Mouse (Mus musculus): ENCODE measurements at regions not wholly inside any gene's neighbourhood (a gene's known extent, or its start where the extent isn't known, plus 50 kb on each side); places are given as distances from the start of the nearest gene placed in this dataset.
"Not testable (repeated sequence)": the region's sequence is repeated elsewhere in the genome, so short reads cannot be mapped to it uniquely, and the experiment has no call there.

DNA sequence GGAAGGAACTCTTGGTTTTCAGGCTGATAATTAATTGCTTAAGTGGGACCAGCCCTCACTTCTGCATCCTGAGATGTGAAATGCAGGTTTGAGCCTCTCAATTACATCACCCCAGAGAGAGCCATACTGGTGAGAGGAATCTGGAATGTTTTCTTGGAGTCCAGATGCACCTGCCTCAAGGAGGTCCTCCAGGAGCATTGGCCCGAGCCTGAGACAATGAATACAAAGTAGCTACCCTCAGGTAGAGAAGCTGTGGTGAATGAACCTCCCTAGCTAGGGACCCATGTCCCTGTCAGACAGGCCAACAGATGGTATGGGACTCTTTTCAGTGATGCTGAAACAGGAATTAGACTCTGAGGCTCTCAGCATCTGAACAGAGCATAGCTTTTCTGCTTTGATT lies 168.7 kb upstream of the Hs6st1 start:
- TF ChIP-seq CTCF (IDR thresholded peaks at IDR 0.05; ENCODE audit: extremely low read depth, insufficient read depth, low read length) (no peak), POLR2A (IDR thresholded peaks at IDR 0.05; ENCODE audit: extremely low read depth, insufficient read depth, low read length) (no peak)
- no peak overlapping the region for H3K27ac ChIP-seq (ENCODE audit: insufficient read depth, low read length)
- H3K4me3 ChIP-seq (ENCODE audit: insufficient read depth, low read length) = no peak overlapping the region
- H3K4me1 ChIP-seq (ENCODE audit: control insufficient read depth, insufficient read depth, low read length) = no peaks in the 10 kb centered on the region

- Histone ChIP-seq H3K4me3 (ENCODE audit: insufficient read depth, low read length) (no peak overlapping the region), H3K27ac (ENCODE audit: insufficient read depth, low read length) (no peak overlapping the region), H3K4me1 (ENCODE audit: control insufficient read depth, insufficient read depth, low read length) (peaks cover 1% of the 10 kb centered on the region; the same call in 1 of the 2 replicates)
- no peak for TF ChIP-seq POLR2A (IDR thresholded peaks at IDR 0.05; ENCODE audit: extremely low read depth, insufficient read depth, low read length)
- TF ChIP-seq CTCF (IDR thresholded peaks at IDR 0.05; ENCODE audit: extremely low read depth, insufficient read depth, low read length) = no peak
Observed at GRCm38 (mm10) chr1:35904001-35904547, 164.1 kb upstream of the Hs6st1 start.

DNA sequence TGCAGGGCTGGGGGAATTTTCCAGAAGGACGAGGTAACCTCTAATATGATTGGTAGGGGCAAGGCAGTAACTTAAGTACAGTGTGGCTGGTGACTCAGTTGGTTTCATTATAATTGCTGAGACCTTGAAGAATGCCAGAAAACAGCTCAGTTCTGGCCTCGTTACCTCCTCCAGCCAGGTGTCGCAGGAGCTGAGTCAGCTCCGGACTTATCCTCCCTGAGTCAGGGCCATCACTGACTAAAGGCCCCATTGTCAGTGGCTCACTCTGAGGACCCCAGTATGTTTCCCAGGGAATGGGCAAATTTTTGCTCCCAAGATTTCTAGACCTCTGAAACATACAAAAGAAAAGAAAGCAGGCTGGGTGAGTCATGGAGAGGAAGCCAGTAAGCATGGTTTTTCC lies 154.6 kb upstream of the Hs6st1 start:
- Histone ChIP-seq H3K4me1 (ENCODE audit: control insufficient read depth, insufficient read depth, low read length) (no peaks in the 10 kb centered on the region), H3K4me3 (ENCODE audit: insufficient read depth, low read length) (no peak overlapping the region), H3K27ac (ENCODE audit: insufficient read depth, low read length) (no peak overlapping the region)
- TF ChIP-seq POLR2A (IDR thresholded peaks at IDR 0.05; ENCODE audit: extremely low read depth, insufficient read depth, low read length) (no peak), CTCF (IDR thresholded peaks at IDR 0.05; ENCODE audit: extremely low read depth, insufficient read depth, low read length) (no peak)

GRCm38 (mm10) chr1:35914175-35914574 lies 154.0 kb upstream of the Hs6st1 start:
- not testable (repeated sequence) for H3K4me1 ChIP-seq (ENCODE audit: control insufficient read depth, insufficient read depth, low read length)

GRCm38 (mm10) chr1:35915526-35915925 lies 152.7 kb upstream of the Hs6st1 start:
- Histone ChIP-seq H3K4me3 (ENCODE audit: insufficient read depth, low read length) (no peak overlapping the region), H3K4me1 (ENCODE audit: control insufficient read depth, insufficient read depth, low read length) (no peaks in the 10 kb centered on the region), H3K27ac (ENCODE audit: insufficient read depth, low read length) (no peak overlapping the region)
- TF ChIP-seq POLR2A (IDR thresholded peaks at IDR 0.05; ENCODE audit: extremely low read depth, insufficient read depth, low read length) (no peak), CTCF (IDR thresholded peaks at IDR 0.05; ENCODE audit: extremely low read depth, insufficient read depth, low read length) (no peak)

More at GRCm38 (mm10) chr1:35914175-35914574, 154.0 kb upstream of the Hs6st1 start:
- not testable (repeated sequence) for H3K27ac ChIP-seq (ENCODE audit: insufficient read depth, low read length); H3K4me3 ChIP-seq (ENCODE audit: insufficient read depth, low read length)

DNA sequence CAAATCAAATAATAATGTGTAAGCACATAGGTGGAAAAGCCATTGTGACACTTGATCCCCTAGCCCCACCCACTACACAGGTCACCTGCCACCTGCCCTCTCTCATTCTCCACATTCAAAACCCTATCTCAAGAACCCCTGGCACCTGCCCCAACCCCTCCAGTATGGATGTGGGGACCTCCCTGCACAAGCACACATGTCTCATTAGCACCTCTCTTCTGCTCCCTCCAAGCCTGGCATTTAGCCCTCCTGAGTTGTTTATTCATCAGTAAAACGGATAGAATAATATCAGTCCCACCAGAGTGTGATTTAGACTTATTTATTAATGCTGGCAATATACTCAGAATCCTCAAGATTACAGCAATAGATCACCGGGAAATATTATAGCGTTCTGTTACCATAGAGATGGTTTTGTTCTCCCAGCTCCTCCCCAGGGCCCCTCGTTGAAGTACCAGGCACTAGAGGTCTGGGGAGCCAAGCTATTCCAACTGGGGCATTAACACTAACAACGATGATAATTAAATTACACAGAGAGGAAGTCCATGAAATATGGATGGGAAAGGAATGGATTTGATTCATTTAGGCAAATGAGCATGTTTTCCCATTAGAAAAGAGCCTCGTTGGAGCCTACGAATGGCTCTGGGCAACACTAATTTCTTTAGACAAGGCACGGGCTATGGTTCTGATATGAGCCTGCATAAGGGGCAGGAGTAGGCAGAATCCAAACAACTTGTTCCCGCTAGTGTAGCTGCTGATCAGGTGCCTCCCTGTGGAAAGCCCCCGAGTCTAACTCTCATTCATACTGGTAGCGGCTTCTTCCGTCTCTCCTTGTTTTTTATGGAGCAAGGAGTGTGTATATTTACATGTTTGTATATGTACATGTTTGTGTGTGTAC lies 148.1 kb upstream of the Hs6st1 start:
- no peak overlapping the region for H3K27ac ChIP-seq (ENCODE audit: insufficient read depth, low read length)
- no peak overlapping the region for H3K4me3 ChIP-seq (ENCODE audit: insufficient read depth, low read length)
- no peak for TF ChIP-seq POLR2A (IDR thresholded peaks at IDR 0.05; ENCODE audit: extremely low read depth, insufficient read depth, low read length)
- no peak for TF ChIP-seq CTCF (IDR thresholded peaks at IDR 0.05; ENCODE audit: extremely low read depth, insufficient read depth, low read length)
- H3K4me1 ChIP-seq (ENCODE audit: control insufficient read depth, insufficient read depth, low read length) = no peaks in the 10 kb centered on the region

DNA sequence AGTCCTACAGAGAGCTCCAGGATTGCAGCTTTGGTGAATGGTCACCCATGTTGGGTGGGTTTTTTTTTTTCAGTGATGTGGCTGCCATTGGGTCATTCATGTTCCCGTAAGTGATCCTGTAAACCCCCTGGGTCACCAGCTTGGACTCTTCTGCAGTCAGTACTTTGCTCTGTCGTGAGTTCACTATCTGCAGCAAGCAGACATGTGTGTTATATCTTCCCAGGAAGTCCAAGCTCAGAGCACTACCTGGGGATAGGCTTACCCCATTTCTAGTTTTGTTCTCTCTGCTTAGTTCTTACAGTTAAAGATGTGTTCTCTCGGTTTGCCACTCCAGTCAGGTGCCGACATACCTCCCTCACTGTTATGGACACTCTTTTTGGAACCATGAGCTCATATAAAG lies 143.4 kb upstream of the Hs6st1 start:
- Histone ChIP-seq H3K4me3 (ENCODE audit: insufficient read depth, low read length) (no peak overlapping the region), H3K27ac (ENCODE audit: insufficient read depth, low read length) (no peak overlapping the region), H3K4me1 (ENCODE audit: control insufficient read depth, insufficient read depth, low read length) (no peaks in the 10 kb centered on the region)
- no peak for TF ChIP-seq CTCF (IDR thresholded peaks at IDR 0.05; ENCODE audit: extremely low read depth, insufficient read depth, low read length)
- no peak for TF ChIP-seq POLR2A (IDR thresholded peaks at IDR 0.05; ENCODE audit: extremely low read depth, insufficient read depth, low read length)

- Histone ChIP-seq H3K27ac (ENCODE audit: insufficient read depth, low read length) (no peak overlapping the region), H3K4me1 (ENCODE audit: control insufficient read depth, insufficient read depth, low read length) (no peaks in the 10 kb centered on the region), H3K4me3 (ENCODE audit: insufficient read depth, low read length) (no peak overlapping the region)
- TF ChIP-seq CTCF (IDR thresholded peaks at IDR 0.05; ENCODE audit: extremely low read depth, insufficient read depth, low read length) (no peak), POLR2A (IDR thresholded peaks at IDR 0.05; ENCODE audit: extremely low read depth, insufficient read depth, low read length) (no peak)
Observed at GRCm38 (mm10) chr1:35925301-35925700, 142.9 kb upstream of the Hs6st1 start.

DNA sequence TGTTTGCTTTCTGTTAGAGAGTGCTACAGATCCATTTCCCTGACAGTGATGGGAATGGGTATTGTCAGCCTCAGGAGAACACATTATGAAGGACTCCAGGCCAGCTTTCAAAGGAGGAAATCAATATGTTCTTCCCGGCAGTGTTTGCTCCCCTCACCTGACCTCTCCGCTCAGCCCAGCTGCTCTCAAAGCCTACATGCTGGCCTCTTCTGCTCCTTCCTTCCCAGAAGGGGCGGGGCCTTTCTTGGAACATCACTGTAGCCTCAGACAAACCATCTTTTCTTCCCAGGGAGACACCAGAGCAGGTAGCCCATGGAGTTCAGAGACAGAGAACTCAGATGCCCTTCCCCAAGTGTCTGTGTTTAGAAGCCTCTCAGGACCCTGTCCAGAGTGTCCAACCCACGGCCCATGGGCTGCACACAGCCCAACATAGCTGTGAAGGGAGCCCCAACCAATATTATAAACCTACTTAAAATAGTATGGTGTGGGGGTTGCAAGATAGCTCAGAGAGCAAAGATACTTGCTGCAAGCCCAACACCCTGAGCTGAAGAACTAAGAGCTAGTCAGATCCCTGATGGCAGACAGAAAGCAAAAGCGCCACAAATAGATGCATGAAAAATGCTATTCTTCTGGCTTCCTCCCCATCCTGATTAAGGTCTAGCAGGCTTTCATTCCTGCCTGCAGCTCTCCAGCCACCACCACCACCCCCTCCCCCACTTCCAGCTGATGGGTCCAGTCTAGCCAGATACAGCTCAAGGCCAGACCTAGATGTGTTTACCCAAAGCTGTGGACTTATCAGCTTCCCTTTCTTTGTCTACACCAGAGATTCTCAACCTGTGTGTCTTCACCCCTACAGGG lies 141.8 kb upstream of the Hs6st1 start:
- Histone ChIP-seq H3K4me1 (ENCODE audit: control insufficient read depth, insufficient read depth, low read length) (no peaks in the 10 kb centered on the region), H3K4me3 (ENCODE audit: insufficient read depth, low read length) (no peak overlapping the region), H3K27ac (ENCODE audit: insufficient read depth, low read length) (no peak overlapping the region)
- TF ChIP-seq CTCF (IDR thresholded peaks at IDR 0.05; ENCODE audit: extremely low read depth, insufficient read depth, low read length) (no peak), POLR2A (IDR thresholded peaks at IDR 0.05; ENCODE audit: extremely low read depth, insufficient read depth, low read length) (no peak)
